Mouse (Mus musculus) MEL (cell line): ENCODE measurements at regions not wholly inside any gene's neighbourhood (a gene's known extent, or its start where the extent isn't known, plus 50 kb on each side); places are given as distances from the start of the nearest gene placed in this dataset.

Experiments
- DNase-seq: peaks from one replicate; pipeline ENCODE4 v3.0.0; 2011; ENCODE audit warnings: low read depth, low spot score
- H3K27ac ChIP-seq: 2 replicates; pipeline ENCODE4 v1.5.1; 2012; ENCODE audit warnings: low read depth, mild to moderate bottlenecking, control low read depth, low read length, moderate library complexity; ENCODE audit not compliant: control insufficient read depth
- H3K27me3 ChIP-seq, 2 experiments: fragments of 150-350 bp in 1 of 2; sonication (generic) in 1 of 2; 2 replicates each; pipeline ENCODE4 v1.6.1; 2012; ENCODE audit warnings: low read length in 2 of 2, mild to moderate bottlenecking in 2 of 2, improper control_type of control experiment in 1 of 2, moderate library complexity in 1 of 2; ENCODE audit not compliant: insufficient read depth in 2 of 2, control insufficient read depth in 1 of 2
- H3K36me3 ChIP-seq, 2 experiments: 2 replicates each; pipeline ENCODE4 v1.6.1; 2012 to 2014; ENCODE audit warnings: low read length in 2 of 2, improper control_type of control experiment in 1 of 2, inconsistent platforms in 1 of 2, mild to moderate bottlenecking in 1 of 2; ENCODE audit not compliant: insufficient read depth in 2 of 2, control insufficient read depth in 1 of 2
- H3K4me1 ChIP-seq, 2 experiments: fragments of 150-350 bp in 1 of 2; sonication (generic) in 1 of 2; 2 replicates each; pipeline ENCODE4 v1.6.1; 2012; ENCODE audit warnings: low read length in 2 of 2, improper control_type of control experiment in 1 of 2, mild to moderate bottlenecking in 1 of 2; ENCODE audit not compliant: insufficient read depth in 2 of 2, control insufficient read depth in 1 of 2
- H3K4me3 ChIP-seq, 2 experiments: fragments of 150-350 bp in 1 of 2; sonication (generic) in 1 of 2; 2 replicates each; pipeline ENCODE4 v1.5.1; 2012; ENCODE audit warnings: low read depth in 2 of 2, low read length in 2 of 2, mild to moderate bottlenecking in 2 of 2, moderate library complexity in 2 of 2, control low read depth in 1 of 2, improper control_type of control experiment in 1 of 2; ENCODE audit not compliant: control insufficient read depth in 1 of 2, insufficient read depth in 1 of 2
- H3K79me2 ChIP-seq: 2 replicates; pipeline ENCODE4 v1.6.1; 2012; ENCODE audit warnings: mild to moderate bottlenecking, low read length, moderate library complexity; ENCODE audit not compliant: control insufficient read depth, poor library complexity, insufficient read depth
- H3K9ac ChIP-seq: 2 replicates; pipeline ENCODE4 v1.6.1; 2012; ENCODE audit warnings: low read depth, mild to moderate bottlenecking, control low read depth, low read length, moderate library complexity; ENCODE audit not compliant: control insufficient read depth, poor library complexity, severe bottlenecking
- H3K9me3 ChIP-seq: fragments of 150-350 bp; sonication (generic); replicated peaks from 2 replicates; pipeline ENCODE4 v1.6.1; 2012; ENCODE audit warnings: mild to moderate bottlenecking, low read length, improper control_type of control experiment, moderate library complexity; ENCODE audit not compliant: insufficient read depth
- CHD1 ChIP-seq: IDR thresholded peaks from 2 replicates; pipeline ENCODE4 v1.6.1; 2012; ENCODE audit warnings: low read depth, mild to moderate bottlenecking, inconsistent platforms, low read length, improper control_type of control experiment
- CTCF ChIP-seq, 3 experiments: IDR thresholded peaks in 2 of 3; conservative IDR thresholded peaks in 1 of 3; 2 replicates each; pipeline ENCODE4 v1.5.1; 2011 to 2012; ENCODE audit warnings: low read length in 3 of 3, low read depth in 2 of 3, mild to moderate bottlenecking in 2 of 3, improper control_type of control experiment in 1 of 3, inconsistent platforms in 1 of 3, mixed read lengths in 1 of 3, moderate library complexity in 1 of 3; ENCODE audit not compliant: control insufficient read depth in 1 of 3, insufficient read depth in 1 of 3, poor library complexity in 1 of 3, severe bottlenecking in 1 of 3
- EP300 ChIP-seq, 2 experiments: IDR thresholded peaks; 2 replicates each; pipeline ENCODE4 v1.6.1; 2011; ENCODE audit warnings: improper control_type of control experiment in 2 of 2, low read length in 2 of 2, low read depth in 1 of 2, mild to moderate bottlenecking in 1 of 2
- ETS1 ChIP-seq: IDR thresholded peaks from 2 replicates; pipeline ENCODE4 v1.6.1; 2012; ENCODE audit warnings: low read depth, mild to moderate bottlenecking, inconsistent platforms, low read length, improper control_type of control experiment, moderate library complexity
- GATA1 ChIP-seq: IDR thresholded peaks from 2 replicates; pipeline ENCODE4 v1.6.1; 2011; ENCODE audit warnings: low read depth, low read length, improper control_type of control experiment
- HCFC1 ChIP-seq: IDR thresholded peaks from 2 replicates; pipeline ENCODE4 v1.6.1; 2012; ENCODE audit warnings: low read depth, mild to moderate bottlenecking, inconsistent platforms, low read length, improper control_type of control experiment, moderate library complexity
- MAFK ChIP-seq: IDR thresholded peaks from 2 replicates; pipeline ENCODE4 v1.6.1; 2011; ENCODE audit warnings: low read depth, mild to moderate bottlenecking, low read length, improper control_type of control experiment, borderline replicate concordance
- MAZ ChIP-seq: IDR thresholded peaks from 2 replicates; pipeline ENCODE4 v1.6.1; 2012; ENCODE audit warnings: low read depth, mild to moderate bottlenecking, inconsistent platforms, low read length, improper control_type of control experiment
- MYB ChIP-seq: IDR thresholded peaks from 2 replicates; pipeline ENCODE4 v1.6.1; 2011; ENCODE audit warnings: mild to moderate bottlenecking, low read depth, low read length, improper control_type of control experiment
- MYC ChIP-seq: IDR thresholded peaks from 2 replicates; pipeline ENCODE4 v1.6.1; 2011; ENCODE audit warnings: low read depth, mild to moderate bottlenecking, low read length, improper control_type of control experiment, moderate library complexity
- NELFE ChIP-seq: IDR thresholded peaks from 2 replicates; pipeline ENCODE4 v1.6.1; 2011; ENCODE audit warnings: low read depth, low read length, improper control_type of control experiment
- POLR2A ChIP-seq, 2 experiments: IDR thresholded peaks; 2 replicates each; pipeline ENCODE4 v1.6.1; 2011 to 2012; ENCODE audit warnings: low read length in 2 of 2, mild to moderate bottlenecking in 2 of 2, control low read depth in 1 of 2, improper control_type of control experiment in 1 of 2, low read depth in 1 of 2, moderate library complexity in 1 of 2; ENCODE audit not compliant: control insufficient read depth in 1 of 2, insufficient read depth in 1 of 2, poor library complexity in 1 of 2
- POLR2AphosphoS5 ChIP-seq: IDR thresholded peaks from 2 replicates; pipeline ENCODE4 v1.6.1; 2012; ENCODE audit warnings: low read depth, borderline replicate concordance, mild to moderate bottlenecking, inconsistent platforms, low read length, moderate library complexity, mixed read lengths
- SIN3A ChIP-seq: IDR thresholded peaks from 2 replicates; pipeline ENCODE4 v1.6.1; 2012; ENCODE audit warnings: low read length, improper control_type of control experiment, inconsistent platforms
- SMC3 ChIP-seq: IDR thresholded peaks from 2 replicates; pipeline ENCODE4 v1.6.1; 2011; ENCODE audit warnings: low read depth, low read length, improper control_type of control experiment
- TAL1 ChIP-seq: IDR thresholded peaks from 2 replicates; pipeline ENCODE4 v1.6.1; 2012; ENCODE audit warnings: mild to moderate bottlenecking, inconsistent platforms, low read length, moderate library complexity, mixed read lengths
- TBP ChIP-seq: IDR thresholded peaks from 2 replicates; pipeline ENCODE4 v1.8.0; 2011; ENCODE audit warnings: low read depth, low read length, improper control_type of control experiment
- ZKSCAN1 ChIP-seq: IDR thresholded peaks from 2 replicates; pipeline ENCODE4 v1.6.1; 2012; ENCODE audit warnings: low read depth, mild to moderate bottlenecking, inconsistent platforms, low read length, improper control_type of control experiment, moderate library complexity
- ZNF384 ChIP-seq: IDR thresholded peaks from 2 replicates; pipeline ENCODE4 v1.6.1; 2012; ENCODE audit warnings: low read depth, mild to moderate bottlenecking, inconsistent platforms, low read length, improper control_type of control experiment

- H3K4me3 ChIP-seq: no peak overlapping the region
- DNase-seq: no peak
- H3K79me2 ChIP-seq: no peaks in the 10 kb centered on the region
- TF ChIP-seq TBP (no peak), SMC3 (no peak), SIN3A (no peak), ETS1 (no peak), TAL1 (no peak), EP300 (IDR thresholded peaks at IDR 0.05; ENCODE audit: low read depth in 1 of 2, low read length in 2 of 2) (no peak), POLR2A (IDR thresholded peaks at IDR 0.05; ENCODE audit: control insufficient read depth in 1 of 2, insufficient read depth in 1 of 2, low read depth in 1 of 2, low read length in 2 of 2, poor library complexity in 1 of 2) (no peak), MAZ (no peak), GATA1 (no peak), MYC (no peak), NELFE (no peak)
- TF ChIP-seq, all 39 proteins: peak for 0
- Histone ChIP-seq H3K9me3 (no peaks in the 10 kb centered on the region), H3K4me1 (no peaks in the 10 kb centered on the region), H3K27me3 (no peaks in the 10 kb centered on the region), H3K9ac (no peak overlapping the region), H3K27ac (no peak overlapping the region), H3K36me3 (no peaks in the 10 kb centered on the region)
Observed at GRCm38 (mm10) chr5:45266914-45267313, 183.1 kb downstream of the Qdpr start.

GRCm38 (mm10) chr5:45258486-45258885 is 191.6 kb downstream of the Qdpr start:
- Histone ChIP-seq H3K36me3 (peaks cover 0 to 2% of the 10 kb centered on the region in 2 experiments; a peak in 1 of 4 replicates), H3K27me3 (no peaks in the 10 kb centered on the region), H3K9ac (no peak overlapping the region), H3K9me3 (no peaks in the 10 kb centered on the region), H3K27ac (no peak overlapping the region), H3K4me3 (no peak overlapping the region), H3K4me1 (no peaks in the 10 kb centered on the region), H3K79me2 (no peaks in the 10 kb centered on the region)
- no peak for DNase-seq
- TF ChIP-seq CHD1 (no peak), ZNF384 (no peak), ZKSCAN1 (no peak), GATA1 (no peak), HCFC1 (no peak), MAFK (no peak), TBP (no peak), POLR2AphosphoS5 (no peak), MYB (no peak), CTCF (IDR thresholded peaks at IDR 0.05 in 2 of 3, conservative IDR thresholded peaks at IDR 0.05 in 1 of 3; ENCODE audit: control insufficient read depth in 1 of 3, insufficient read depth in 1 of 3, low read depth in 2 of 3, low read length in 3 of 3, poor library complexity in 1 of 3, severe bottlenecking in 1 of 3) (no peak), SIN3A (no peak)
